Mouse (Mus musculus): ENCODE measurements around the gene Pou5f1. TPM values are rescaled to one million over a fixed set of nuclear protein-coding genes. Genes with fewer than 3 reads are reported as not detected.

Pou5f1 gene
- polyA plus RNA-seq, 1 experiment from 2014 or later, result not detected

GRCm38 (mm10) chr17:35550871-35551270, 45.1 kb downstream of the Pou5f1 start:
- no peak for ATAC-seq (replicated peaks; ENCODE audit: low FRiP score)
- H3K4me1 ChIP-seq (replicated peaks; ENCODE audit: control insufficient read depth, insufficient read depth, low read length), result 0 out of 2 replicates have a peak, but pooled peaks cover 2% of the 10 kb centered on the region

GRCm38 (mm10) chr17:35551881-35552414, 46.1 kb downstream of the Pou5f1 start, which contains the start of gene Cdsn:
Gene Cdsn, plus strand, starts transcription at chr17:35552128.
- no peaks in the 10 kb centered on the region for H3K9me3 ChIP-seq (ENCODE audit: control insufficient read depth, low read length)
- ATAC-seq (replicated peaks; ENCODE audit: low FRiP score) (no peak), DNase-seq (ENCODE audit: low spot score) (no peak)
- H3K27me3 ChIP-seq (ENCODE audit: control insufficient read depth, insufficient read depth, low read length), result no peaks in the 10 kb centered on the region
- no peaks in the 10 kb centered on the region for H3K36me3 ChIP-seq (ENCODE audit: control insufficient read depth, insufficient read depth, low read length)
- no peak within 1 kb of the TSS for H3K27ac ChIP-seq (ENCODE audit: low read depth, low read length)
- H3K9ac ChIP-seq (ENCODE audit: low read length), result no peak within 1 kb of the TSS
- 78% methylated on average over 8 of the region's 10 CpGs for WGBS
- H3K4me2 ChIP-seq (ENCODE audit: low read depth, low read length, severe bottlenecking), result no peak within 1 kb of the TSS
- no peak within 1 kb of the TSS for H3K4me3 ChIP-seq (ENCODE audit: low read depth, low read length)
- no peaks in the 10 kb centered on the region for H3K4me1 ChIP-seq (replicated peaks; ENCODE audit: control insufficient read depth, insufficient read depth, low read length)

More at GRCm38 (mm10) chr17:35550871-35551270, 45.1 kb downstream of the Pou5f1 start:
- no peak overlapping the region for H3K4me3 ChIP-seq (ENCODE audit: low read depth, low read length)
- DNase-seq (ENCODE audit: low spot score), result no peak
- H3K4me2 ChIP-seq (ENCODE audit: low read depth, low read length, severe bottlenecking), result no peak overlapping the region
- no peaks in the 10 kb centered on the region for H3K36me3 ChIP-seq (ENCODE audit: control insufficient read depth, insufficient read depth, low read length)
- H3K27me3 ChIP-seq (ENCODE audit: control insufficient read depth, insufficient read depth, low read length), result no peaks in the 10 kb centered on the region
- no peak overlapping the region for H3K27ac ChIP-seq (ENCODE audit: low read depth, low read length)
- no peaks in the 10 kb centered on the region for H3K9me3 ChIP-seq (ENCODE audit: control insufficient read depth, low read length)
- WGBS, result 58% methylated on average over 8 of the region's 8 CpGs
- H3K9ac ChIP-seq (ENCODE audit: low read length), result no peak overlapping the region

GRCm38 (mm10) chr17:35554321-35554720, 48.5 kb downstream of the Pou5f1 start:
- H3K4me3 ChIP-seq (ENCODE audit: low read depth, low read length), result no peak overlapping the region
- H3K27me3 ChIP-seq (ENCODE audit: control insufficient read depth, insufficient read depth, low read length), result no peaks in the 10 kb centered on the region
- H3K9ac ChIP-seq (ENCODE audit: low read length), result no peak overlapping the region
- no peak overlapping the region for H3K4me2 ChIP-seq (ENCODE audit: low read depth, low read length, severe bottlenecking)
- no peak overlapping the region for H3K27ac ChIP-seq (ENCODE audit: low read depth, low read length)
- H3K36me3 ChIP-seq (ENCODE audit: control insufficient read depth, insufficient read depth, low read length), result no peaks in the 10 kb centered on the region
- 78% methylated on average over 5 of the region's 5 CpGs for WGBS
- no peaks in the 10 kb centered on the region for H3K9me3 ChIP-seq (ENCODE audit: control insufficient read depth, low read length)
- no peak for DNase-seq (ENCODE audit: low spot score)
- no peaks in the 10 kb centered on the region for H3K4me1 ChIP-seq (replicated peaks; ENCODE audit: control insufficient read depth, insufficient read depth, low read length)
- ATAC-seq (replicated peaks; ENCODE audit: low FRiP score), result no peak

GRCm38 (mm10) chr17:35554761-35555397, 49.1 kb downstream of the Pou5f1 start:
- Histone ChIP-seq H3K9ac (ENCODE audit: low read length) (no peak overlapping the region), H3K4me1 (replicated peaks; ENCODE audit: control insufficient read depth, insufficient read depth, low read length) (no peaks in the 10 kb centered on the region), H3K9me3 (ENCODE audit: control insufficient read depth, low read length) (no peaks in the 10 kb centered on the region), H3K27ac (ENCODE audit: low read depth, low read length) (no peak overlapping the region), H3K4me2 (ENCODE audit: low read depth, low read length, severe bottlenecking) (no peak overlapping the region), H3K4me3 (ENCODE audit: low read depth, low read length) (no peak overlapping the region), H3K36me3 (ENCODE audit: control insufficient read depth, insufficient read depth, low read length) (no peaks in the 10 kb centered on the region), H3K27me3 (ENCODE audit: control insufficient read depth, insufficient read depth, low read length) (no peaks in the 10 kb centered on the region)
- WGBS, result 91% methylated on average over 18 of the region's 18 CpGs
- DNase-seq (ENCODE audit: low spot score) (no peak), ATAC-seq (replicated peaks; ENCODE audit: low FRiP score) (no peak)

- no peak overlapping the region for H3K4me2 ChIP-seq (ENCODE audit: low read depth, low read length, severe bottlenecking)
- no peak overlapping the region for H3K27ac ChIP-seq (ENCODE audit: low read depth, low read length)
- H3K27me3 ChIP-seq (ENCODE audit: control insufficient read depth, insufficient read depth, low read length), result no peaks in the 10 kb centered on the region
- DNase-seq (ENCODE audit: low spot score) (no peak), ATAC-seq (replicated peaks; ENCODE audit: low FRiP score) (no peak)
- 96% methylated on average over 12 of the region's 13 CpGs for WGBS
- no peak overlapping the region for H3K4me3 ChIP-seq (ENCODE audit: low read depth, low read length)
- H3K9me3 ChIP-seq (ENCODE audit: control insufficient read depth, low read length), result no peaks in the 10 kb centered on the region
- no peaks in the 10 kb centered on the region for H3K36me3 ChIP-seq (ENCODE audit: control insufficient read depth, insufficient read depth, low read length)
- H3K9ac ChIP-seq (ENCODE audit: low read length), result no peak overlapping the region
- no peaks in the 10 kb centered on the region for H3K4me1 ChIP-seq (replicated peaks; ENCODE audit: control insufficient read depth, insufficient read depth, low read length)
Measured at GRCm38 (mm10) chr17:35556186-35556765, 50.5 kb downstream of the Pou5f1 start.

GRCm38 (mm10) chr17:35556812-35557211, 51.0 kb downstream of the Pou5f1 start:
- H3K27me3 ChIP-seq (ENCODE audit: control insufficient read depth, insufficient read depth, low read length), result no peaks in the 10 kb centered on the region
- H3K4me1 ChIP-seq (replicated peaks; ENCODE audit: control insufficient read depth, insufficient read depth, low read length), result no peaks in the 10 kb centered on the region
- H3K27ac ChIP-seq (ENCODE audit: low read depth, low read length), result no peak overlapping the region
- no peak overlapping the region for H3K9ac ChIP-seq (ENCODE audit: low read length)
- WGBS, result 37% methylated on average over 5 of the region's 5 CpGs
- no peaks in the 10 kb centered on the region for H3K9me3 ChIP-seq (ENCODE audit: control insufficient read depth, low read length)
- no peak for ATAC-seq (replicated peaks; ENCODE audit: low FRiP score)
- H3K4me3 ChIP-seq (ENCODE audit: low read depth, low read length), result no peak overlapping the region
- H3K36me3 ChIP-seq (ENCODE audit: control insufficient read depth, insufficient read depth, low read length), result no peaks in the 10 kb centered on the region
- DNase-seq (ENCODE audit: low spot score), result no peak
- H3K4me2 ChIP-seq (ENCODE audit: low read depth, low read length, severe bottlenecking), result no peak overlapping the region

- WGBS, result 81% methylated on average over 9 of the region's 9 CpGs
- H3K36me3 ChIP-seq (ENCODE audit: control insufficient read depth, insufficient read depth, low read length), result no peaks in the 10 kb centered on the region
- H3K4me3 ChIP-seq (ENCODE audit: low read depth, low read length), result no peak overlapping the region
- DNase-seq (ENCODE audit: low spot score) (no peak), ATAC-seq (replicated peaks; ENCODE audit: low FRiP score) (no peak)
- no peaks in the 10 kb centered on the region for H3K27me3 ChIP-seq (ENCODE audit: control insufficient read depth, insufficient read depth, low read length)
- no peaks in the 10 kb centered on the region for H3K4me1 ChIP-seq (replicated peaks; ENCODE audit: control insufficient read depth, insufficient read depth, low read length)
- no peaks in the 10 kb centered on the region for H3K9me3 ChIP-seq (ENCODE audit: control insufficient read depth, low read length)
- no peak overlapping the region for H3K4me2 ChIP-seq (ENCODE audit: low read depth, low read length, severe bottlenecking)
- no peak overlapping the region for H3K27ac ChIP-seq (ENCODE audit: low read depth, low read length)
- no peak overlapping the region for H3K9ac ChIP-seq (ENCODE audit: low read length)
Measured at GRCm38 (mm10) chr17:35557351-35557750, 51.5 kb downstream of the Pou5f1 start.

GRCm38 (mm10) chr17:35558216-35558615, 52.4 kb downstream of the Pou5f1 start:
- no peaks in the 10 kb centered on the region for H3K9me3 ChIP-seq (ENCODE audit: control insufficient read depth, low read length)
- no peak overlapping the region for H3K4me2 ChIP-seq (ENCODE audit: low read depth, low read length, severe bottlenecking)
- no peaks in the 10 kb centered on the region for H3K27me3 ChIP-seq (ENCODE audit: control insufficient read depth, insufficient read depth, low read length)
- no peaks in the 10 kb centered on the region for H3K4me1 ChIP-seq (replicated peaks; ENCODE audit: control insufficient read depth, insufficient read depth, low read length)
- ATAC-seq (replicated peaks; ENCODE audit: low FRiP score) (no peak), DNase-seq (ENCODE audit: low spot score) (no peak)
- no peaks in the 10 kb centered on the region for H3K36me3 ChIP-seq (ENCODE audit: control insufficient read depth, insufficient read depth, low read length)
- WGBS, result 64% methylated on average over 8 of the region's 8 CpGs
- H3K27ac ChIP-seq (ENCODE audit: low read depth, low read length), result no peak overlapping the region
- H3K9ac ChIP-seq (ENCODE audit: low read length), result no peak overlapping the region
- H3K4me3 ChIP-seq (ENCODE audit: low read depth, low read length), result no peak overlapping the region
